Mouse (Mus musculus): ENCODE results near the gene 9030612E09Rik.

DNA sequence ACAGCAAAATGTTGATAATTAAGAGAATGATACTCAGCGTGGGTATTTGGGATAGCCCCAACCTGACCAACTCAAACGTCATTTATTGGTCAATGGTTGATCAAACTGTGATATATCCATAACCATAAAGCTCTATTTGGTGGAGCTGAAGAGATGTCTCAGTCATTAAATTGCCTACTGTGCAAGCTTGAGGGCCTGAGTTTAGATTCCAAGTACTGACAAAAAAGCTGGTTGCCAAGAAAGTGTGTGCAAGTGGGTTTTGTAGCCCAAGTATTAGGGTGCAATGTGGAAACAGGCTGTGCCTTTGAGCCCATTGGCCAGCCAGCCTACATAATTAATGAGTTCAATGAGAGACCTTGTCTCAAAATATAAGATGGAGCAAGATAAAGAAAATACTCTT is 48.9 kb downstream of the 9030612E09Rik start:
- TF ChIP-seq POLR2AphosphoS2 (IDR thresholded peaks at IDR 0.05; ENCODE audit: low read depth, low read length) (no peak), MYC (IDR thresholded peaks at IDR 0.05; ENCODE audit: low read depth, low read length) (no peak), E2F4 (IDR thresholded peaks at IDR 0.05; ENCODE audit: insufficient replicate concordance, low read depth, low read length) (no peak), JUN (IDR thresholded peaks at IDR 0.05; ENCODE audit: insufficient read depth, low read depth, low read length) (no peak), USF1 (IDR thresholded peaks at IDR 0.05; ENCODE audit: low read depth, low read length) (no peak), KAT2A (IDR thresholded peaks at IDR 0.05; ENCODE audit: insufficient replicate concordance, low read length) (no peak), POLR2A (IDR thresholded peaks at IDR 0.05; ENCODE audit: low read depth, low read length) (no peak), CTCF (conservative IDR thresholded peaks at IDR 0.05 in 1 of 2, IDR thresholded peaks at IDR 0.05 in 1 of 2; ENCODE audit: low read depth in 2 of 2, low read length in 2 of 2) (no peak), MAX (IDR thresholded peaks at IDR 0.05; ENCODE audit: low read length) (no peak), CHD2 (IDR thresholded peaks at IDR 0.05; ENCODE audit: low read length) (no peak), MXI1 (IDR thresholded peaks at IDR 0.05; ENCODE audit: low read depth, low read length) (no peak), MAFK (IDR thresholded peaks at IDR 0.05; ENCODE audit: insufficient replicate concordance, low read length) (no peak), NELFE (IDR thresholded peaks at IDR 0.05; ENCODE audit: low read depth, low read length) (no peak)
